Mouse (Mus musculus): Measurements from ENCODE around the gene Slc8a1.

- TF ChIP-seq CTCF (conservative IDR thresholded peaks at IDR 0.05 in 1 of 2, IDR thresholded peaks at IDR 0.05 in 1 of 2; ENCODE audit: low read depth in 2 of 2, low read length in 2 of 2) (no peak), JUND (conservative IDR thresholded peaks at IDR 0.05; ENCODE audit: low read depth, low read length) (no peak), RAD21 (IDR thresholded peaks at IDR 0.05; ENCODE audit: low read depth, low read length) (no peak), USF1 (IDR thresholded peaks at IDR 0.05; ENCODE audit: low read depth, low read length) (no peak)
Observed at GRCm38 (mm10) chr17:81576893-81577292, 161.3 kb downstream of the Slc8a1 start.
